Mouse (Mus musculus): ENCODE measurements around the gene Ush2a.
A peak's percentile ranks its signal among the peaks of the same experiment; 100 is the strongest.

Ush2a gene

GRCm38 (mm10) chr1:188543364-188543763 lies 281.5 kb downstream of the Ush2a start:
- no peak for DNase-seq (ENCODE audit: low spot score in 2 of 2)

GRCm38 (mm10) chr1:188549686-188550085 lies 287.9 kb downstream of the Ush2a start:
- DNase-seq (ENCODE audit: low spot score in 2 of 2): no peak

- no peak for DNase-seq (ENCODE audit: low spot score in 2 of 2)
Measured at GRCm38 (mm10) chr1:188551802-188552201, 290.0 kb downstream of the Ush2a start.

DNA sequence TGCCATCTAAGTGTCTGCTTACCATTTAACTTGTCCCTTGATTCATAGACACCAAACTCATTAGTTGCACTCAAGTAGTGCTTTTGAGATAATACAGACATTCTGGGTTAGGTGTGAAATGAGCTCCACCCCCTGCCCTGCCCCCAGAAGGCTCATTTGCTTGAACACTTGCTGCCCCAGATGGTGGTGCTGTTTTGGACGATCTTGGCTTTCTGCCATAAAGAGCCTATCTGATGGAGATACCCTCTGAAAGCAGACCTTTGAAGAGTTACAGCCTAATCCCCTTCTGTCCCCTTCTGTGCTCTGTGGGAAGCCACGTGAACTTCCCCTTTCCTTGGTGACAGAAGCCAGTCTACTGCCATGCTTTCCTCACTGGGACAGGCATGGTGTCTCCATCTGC lies 297.1 kb downstream of the Ush2a start:
- DNase-seq (ENCODE audit: low spot score in 2 of 2): no peak

- no peak for DNase-seq (ENCODE audit: low spot score in 2 of 2)
Measured at GRCm38 (mm10) chr1:188566229-188566628, 304.4 kb downstream of the Ush2a start.

DNA sequence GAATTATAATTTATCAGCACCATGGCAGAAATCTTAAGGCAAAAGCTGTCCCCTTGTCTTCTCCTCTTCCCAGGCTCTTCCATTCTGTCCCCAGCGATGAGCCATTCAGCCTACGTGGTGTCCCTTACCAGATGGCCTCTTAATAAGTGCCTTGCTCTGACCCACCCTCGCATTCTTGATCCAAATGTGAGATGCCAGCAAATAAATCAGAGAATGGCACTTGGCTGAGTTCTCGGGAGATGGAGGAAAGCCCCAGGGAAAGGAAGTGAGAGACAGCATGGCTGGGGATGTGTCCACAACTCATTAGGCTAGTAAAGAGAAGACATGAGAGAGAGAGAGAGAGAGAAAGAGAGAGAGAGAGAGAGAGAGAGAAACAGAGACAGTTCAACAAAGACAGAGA lies 305.7 kb downstream of the Ush2a start:
- DNase-seq (ENCODE audit: low spot score in 2 of 2): no peak

GRCm38 (mm10) chr1:188568295-188568961 lies 306.6 kb downstream of the Ush2a start:
- no peak for DNase-seq (ENCODE audit: low spot score in 2 of 2)

GRCm38 (mm10) chr1:188576246-188576747 lies 314.5 kb downstream of the Ush2a start:
- DNase-seq (ENCODE audit: low spot score in 2 of 2): no peak

GRCm38 (mm10) chr1:188577376-188577775 lies 315.6 kb downstream of the Ush2a start:
- no peak for DNase-seq (ENCODE audit: low spot score in 2 of 2)

DNA sequence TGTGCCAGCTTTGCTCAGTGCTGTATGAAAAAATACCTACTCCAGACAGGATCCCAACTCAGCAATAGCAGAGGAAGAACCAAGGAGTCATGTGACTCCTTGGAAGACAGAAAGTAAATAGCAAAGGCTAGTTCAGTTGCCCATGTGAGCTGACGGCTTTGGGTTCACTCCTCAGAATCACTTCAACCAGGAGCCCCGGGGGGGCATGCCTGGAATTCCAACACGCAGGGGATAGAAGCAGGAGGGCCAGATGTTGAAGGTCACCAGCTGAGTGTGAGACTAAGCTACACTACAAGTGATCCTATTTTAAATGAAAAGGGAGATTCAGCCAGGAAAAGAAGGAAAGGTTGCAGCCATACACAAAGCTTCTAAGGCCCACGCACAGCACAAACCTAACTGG lies 319.3 kb downstream of the Ush2a start:
- DNase-seq (ENCODE audit: low spot score in 2 of 2): no peak

- no peak for DNase-seq (ENCODE audit: low spot score in 2 of 2)
Measured at GRCm38 (mm10) chr1:188595251-188595650, 333.4 kb downstream of the Ush2a start.

DNA sequence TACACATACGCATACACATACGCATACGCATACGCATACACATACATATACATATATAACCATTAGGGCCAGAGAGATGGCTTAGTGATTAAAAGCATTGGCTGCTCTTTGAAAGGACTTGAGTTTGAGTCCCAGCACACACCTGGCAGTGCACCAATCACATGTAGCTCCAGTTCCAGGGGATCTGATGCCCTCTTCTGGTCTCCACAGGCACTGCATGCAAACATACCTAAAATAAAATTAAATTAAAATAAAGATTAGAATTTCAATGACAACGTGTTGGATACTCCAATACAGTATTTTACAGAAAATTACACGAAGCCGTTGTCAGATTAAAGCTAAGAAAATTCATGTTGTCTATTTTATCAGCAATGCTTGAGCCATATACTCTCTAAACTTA lies 336.2 kb downstream of the Ush2a start:
- no peak for DNase-seq (ENCODE audit: low spot score in 2 of 2)

DNA sequence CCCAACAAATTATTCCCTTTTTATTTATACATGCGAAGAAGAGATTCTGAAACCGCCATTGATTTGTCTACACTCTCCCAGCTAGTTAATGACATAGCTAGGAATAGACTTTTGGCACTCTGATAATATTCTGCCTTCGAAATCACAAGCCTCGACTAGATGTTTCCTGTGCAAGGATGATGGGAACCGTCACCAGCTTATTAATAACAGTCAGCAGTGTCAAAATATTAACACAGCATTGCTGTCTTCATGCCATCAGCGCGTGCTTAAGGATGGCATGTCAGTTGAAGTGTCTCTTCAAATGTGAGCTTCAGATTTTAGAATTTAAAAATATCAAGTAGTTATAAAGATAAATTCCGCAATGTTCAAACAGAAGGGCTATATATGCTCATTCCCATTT lies 337.3 kb downstream of the Ush2a start:
- DNase-seq (ENCODE audit: low spot score in 2 of 2): no peak

GRCm38 (mm10) chr1:188606450-188606849 lies 344.6 kb downstream of the Ush2a start:
- no peak for DNase-seq (ENCODE audit: low spot score in 2 of 2)

- peak; percentile 29 to 42 for DNase-seq (ENCODE audit: low spot score in 2 of 2)
Measured at GRCm38 (mm10) chr1:188616547-188616946, 354.7 kb downstream of the Ush2a start.

DNA sequence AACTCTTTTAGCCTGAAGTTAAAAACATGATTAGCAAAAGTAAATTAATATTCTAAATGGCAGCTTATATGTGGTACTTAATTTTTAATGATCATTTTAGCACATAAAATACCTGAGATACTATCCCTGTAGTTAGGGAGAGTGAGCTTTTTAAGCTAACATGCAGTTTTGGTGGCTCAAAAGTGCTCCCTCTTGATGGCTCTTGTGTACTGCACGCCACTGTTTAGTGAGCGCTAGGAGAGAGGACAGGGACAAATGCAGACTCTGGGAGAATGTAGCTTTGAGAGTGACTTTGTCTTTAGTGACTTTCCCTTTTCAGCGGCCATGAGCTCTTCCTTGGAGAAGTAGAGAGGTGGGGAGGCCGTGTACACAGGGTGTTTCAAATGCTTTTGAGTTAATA lies 371.9 kb downstream of the Ush2a start:
- peak; percentile 52 to 69 for DNase-seq (ENCODE audit: low spot score in 2 of 2)

DNA sequence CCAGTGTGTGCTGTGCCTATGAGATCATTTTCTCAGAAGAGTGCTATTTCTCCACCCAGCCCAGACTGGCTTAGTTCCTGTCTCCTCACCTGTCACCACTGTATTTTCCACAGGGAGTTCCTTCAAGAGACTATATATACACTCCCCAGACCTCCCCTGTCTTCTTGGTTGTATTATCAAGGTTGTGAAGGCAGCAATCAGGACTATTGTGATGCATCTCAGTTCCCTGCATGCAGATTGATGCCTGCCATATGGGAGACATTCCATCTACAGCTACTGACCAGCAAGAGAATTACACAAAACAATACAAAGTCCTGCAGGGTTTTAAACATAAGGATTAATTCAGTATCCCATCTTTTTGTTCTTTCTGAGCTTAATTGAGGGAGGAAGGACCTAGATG lies 377.8 kb downstream of the Ush2a start:
- DNase-seq (ENCODE audit: low spot score in 2 of 2): no peak

DNA sequence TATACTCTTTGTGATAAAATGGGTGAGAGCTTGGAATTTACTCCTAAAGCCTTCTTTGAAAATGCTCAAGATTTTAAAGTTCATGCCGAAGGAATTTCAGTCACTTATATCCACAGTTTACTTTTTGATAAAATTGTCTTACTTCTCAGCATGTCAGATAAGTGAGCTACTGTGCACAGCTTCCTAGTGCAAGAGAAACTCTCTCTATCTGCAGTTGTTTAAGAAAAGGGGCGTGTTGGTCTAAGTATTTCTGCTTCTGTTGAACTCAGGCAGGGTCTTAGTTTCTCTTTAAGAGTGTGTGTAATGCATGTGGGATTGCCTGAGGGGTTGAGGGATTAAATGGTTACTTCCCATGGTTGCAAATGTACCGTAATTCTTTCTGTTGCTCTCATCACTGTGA lies 381.3 kb downstream of the Ush2a start:
- DNase-seq (ENCODE audit: low spot score in 2 of 2): no peak

GRCm38 (mm10) chr1:188653001-188653400 lies 391.2 kb downstream of the Ush2a start:
- DNase-seq (ENCODE audit: low spot score in 2 of 2): no peak

GRCm38 (mm10) chr1:188656121-188656520 lies 394.3 kb downstream of the Ush2a start:
- DNase-seq (ENCODE audit: low spot score in 2 of 2): no peak

DNA sequence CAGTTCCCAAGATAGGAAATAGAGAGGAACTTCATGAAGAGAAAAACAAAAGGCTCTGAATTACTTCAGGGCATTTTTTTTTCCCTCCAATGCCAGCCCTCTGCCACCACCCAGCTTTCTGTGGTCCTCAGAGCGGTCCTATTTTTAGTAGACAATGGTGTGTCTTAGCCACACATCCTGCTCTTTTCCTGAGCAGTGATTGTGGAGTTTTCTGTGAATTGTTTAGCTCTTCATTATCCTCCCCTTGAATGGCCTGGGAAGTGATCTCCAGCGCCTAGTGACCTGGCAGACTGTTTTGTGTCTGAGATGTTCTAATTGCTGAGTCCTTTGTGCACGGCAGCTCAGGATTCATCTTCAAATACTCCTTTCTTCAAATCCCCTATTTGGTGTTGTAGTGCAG lies 397.3 kb downstream of the Ush2a start:
- no peak for DNase-seq (ENCODE audit: low spot score in 2 of 2)

- DNase-seq (ENCODE audit: low spot score in 2 of 2): no peak
Measured at GRCm38 (mm10) chr1:188660339-188660738, 398.5 kb downstream of the Ush2a start.

- peak; percentile 35 to 38 for DNase-seq (ENCODE audit: low spot score in 2 of 2)
Measured at GRCm38 (mm10) chr1:188660882-188661281, 399.1 kb downstream of the Ush2a start.

DNA sequence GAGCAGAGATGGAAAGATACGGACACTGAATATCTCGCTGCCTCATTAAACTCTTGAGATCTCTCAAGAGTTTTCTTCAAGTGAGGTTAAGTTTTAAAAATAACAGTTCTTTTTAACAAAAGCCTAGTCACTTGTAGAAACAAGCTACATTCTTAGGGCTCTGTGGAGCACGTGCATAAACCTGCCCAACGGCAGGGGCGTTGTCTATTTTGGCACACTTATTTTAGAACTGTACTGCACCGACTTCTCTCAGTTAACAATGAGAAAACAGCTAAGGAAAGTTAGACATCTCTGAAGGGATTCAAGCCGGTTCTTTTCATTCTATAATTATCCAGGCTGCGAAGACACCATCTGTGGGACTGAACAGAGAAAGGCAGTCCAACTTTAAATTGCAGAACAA lies 405.6 kb downstream of the Ush2a start:
- peak in 1 of 2 experiments; percentile 31 for DNase-seq (ENCODE audit: low spot score in 2 of 2)
